Mouse (Mus musculus) fibroblast of lung, adult 2 months (primary cell): ENCODE measurements around the gene Klk1b21.
"Not testable (repeated sequence)": the region's sequence is repeated elsewhere in the genome, so short reads cannot be mapped to it uniquely, and the experiment has no call there.

Experiments
- DNase-seq: peaks from one replicate; pipeline ENCODE4 v3.0.0-alpha.2; 2011; ENCODE audit warnings: low read depth

Gene Klk1b21

GRCm38 (mm10) chr7:44102028-44102427, at the start of gene Klk1b21:
Gene Klk1b21 (plus strand): TSS chr7:44102328.
- not testable (repeated sequence) for DNase-seq

- DNase-seq = no peak
Observed at GRCm38 (mm10) chr7:44072117-44072516, 30.0 kb upstream of the Klk1b21 start.

- no peak for DNase-seq
Observed at GRCm38 (mm10) chr7:44077703-44078102, 24.4 kb upstream of the Klk1b21 start.

DNA sequence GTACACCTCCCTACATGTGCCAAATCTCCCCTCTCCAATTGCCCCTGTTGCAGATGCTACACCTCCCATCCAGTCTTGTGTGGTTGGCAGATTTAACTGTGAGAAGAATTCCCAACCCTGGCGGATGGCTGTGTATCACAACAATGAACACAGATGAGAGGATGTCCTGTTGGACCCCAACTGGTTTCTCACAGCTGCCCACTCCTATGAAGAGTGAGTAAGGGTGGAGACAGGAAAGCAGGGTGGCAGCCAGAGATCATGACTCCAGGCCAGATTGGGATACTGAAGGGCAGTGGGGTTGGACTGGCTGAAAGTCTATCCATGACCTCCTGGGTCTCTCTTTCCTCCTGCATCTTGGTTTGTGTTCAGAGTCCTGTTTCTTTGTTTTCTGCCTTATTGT, 6.0 kb upstream of the Klk1b21 start:
- no peak for DNase-seq

- no peak for DNase-seq
Observed at GRCm38 (mm10) chr7:44112373-44112772, 10.2 kb downstream of the Klk1b21 start, which contains the start of gene Klk1b22. Gene Klk1b22 (plus strand): TSS chr7:44112673.

GRCm38 (mm10) chr7:44123445-44123844, 21.3 kb downstream of the Klk1b21 start:
- no peak for DNase-seq

DNA sequence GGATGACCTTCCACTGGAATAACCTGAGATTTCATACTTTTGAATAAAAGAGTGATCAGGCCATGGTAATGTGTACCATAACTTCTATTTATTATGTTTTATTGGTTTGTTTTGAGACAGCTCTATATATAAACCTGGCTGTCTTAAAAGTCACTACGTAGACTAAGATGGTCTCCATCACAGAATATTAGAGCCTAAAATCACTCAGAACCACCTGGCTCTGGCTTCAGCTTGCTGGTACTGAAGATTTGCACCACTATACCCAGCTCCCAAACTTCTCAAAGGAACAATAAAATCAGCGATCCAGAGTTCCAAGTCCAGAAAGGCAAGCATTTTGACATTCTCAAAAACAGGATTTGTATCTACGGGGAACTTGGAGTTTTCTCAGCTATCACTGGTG, 34.3 kb downstream of the Klk1b21 start, which contains the start of gene Klk1b16:
TSS of gene Klk1b16 (plus strand) at position 301 of the 400 bp plus-strand sequence.
- no peak for DNase-seq
